Mouse (Mus musculus) kidney, postnatal 0 days (tissue): Measurements from ENCODE around the gene Cic. TPM values are rescaled to one million over a fixed set of nuclear protein-coding genes. Genes with fewer than 3 reads are reported as not detected.
"Not testable (repeated sequence)": the region's sequence is repeated elsewhere in the genome, so short reads cannot be mapped to it uniquely, and the experiment has no call there.

ENCODE experiments used
- ATAC-seq: fragments of 200-750 bp; cut with Nextera tagmentation; replicated peaks from 2 replicates; pipeline ENCODE4 v1.8.0; 2017; ENCODE audit warnings: low read depth, moderate number of reproducible peaks, moderate TSS enrichment, moderate library complexity; ENCODE audit not compliant: low FRiP score
- DNase-seq: peaks from one replicate; pipeline ENCODE4 v3.0.0-alpha.2; 2016; ENCODE audit warnings: low spot score
- H3K27ac ChIP-seq: fragments of 300-500 bp; sonication (generic); 2 replicates; pipeline ENCODE4 v1.5.1; 2014; ENCODE audit warnings: mild to moderate bottlenecking
- H3K27me3 ChIP-seq: fragments of 300-500 bp; sonication (generic); 2 replicates; pipeline ENCODE4 v1.6.1; 2014; ENCODE audit warnings: low read length, mixed read lengths; ENCODE audit not compliant: insufficient read depth
- H3K36me3 ChIP-seq: fragments of 300-500 bp; sonication (generic); 2 replicates; pipeline ENCODE4 v1.6.1; 2014; ENCODE audit warnings: low read length, mixed read lengths; ENCODE audit not compliant: insufficient read depth
- H3K4me1 ChIP-seq: fragments of 300-500 bp; sonication (generic); replicated peaks from 2 replicates; pipeline ENCODE4 v1.6.1; 2014; ENCODE audit warnings: antibody characterized with exemption, low read length, mixed read lengths; ENCODE audit not compliant: insufficient read depth
- H3K4me2 ChIP-seq: fragments of 300-500 bp; sonication (generic); 2 replicates; pipeline ENCODE4 v1.6.1; 2014; ENCODE audit warnings: mild to moderate bottlenecking, low read length, moderate library complexity, mixed read lengths
- H3K4me3 ChIP-seq: fragments of 300-500 bp; sonication (generic); replicated peaks from 2 replicates; pipeline ENCODE4 v1.5.1; 2014; ENCODE audit warnings: low read depth, low read length
- H3K9ac ChIP-seq: fragments of 300-500 bp; sonication (generic); 2 replicates; pipeline ENCODE4 v1.6.1; 2014; ENCODE audit warnings: low read depth, low read length
- H3K9me3 ChIP-seq: fragments of 300-500 bp; sonication (generic); replicated peaks from 2 replicates; pipeline ENCODE4 v1.6.1; 2016; ENCODE audit warnings: low read length, inconsistent platforms, mixed read lengths
- CTCF ChIP-seq: IDR thresholded peaks from 2 replicates; pipeline ENCODE4 v1.5.1; 2016; ENCODE audit warnings: antibody characterized with exemption, low read depth, mild to moderate bottlenecking, moderate library complexity
- WGBS: fragments of 180-500 bp; shearing (Covaris S2); extraction: QIAGEN DNeasy Blood & Tissue Kit; methylation state at CpG from one replicate; pipeline ENCODE4 v1.1.7; 2014; 5-methylcytosine and 5-hydroxymethylcytosine counted together
- polyA plus RNA-seq: library from polyadenylated mRNA; unstranded; fragments of >200 nt; fragmentation: Nextera tagmentation; extraction: Ambion mirVana; gene quantifications from 2 replicates; pipeline ENCODE4 v1.2.1, GENCODE M21; 2015

The Cic gene
- polyA plus RNA-seq, 1 experiment from 2014 or later: 23.3 TPM

DNA sequence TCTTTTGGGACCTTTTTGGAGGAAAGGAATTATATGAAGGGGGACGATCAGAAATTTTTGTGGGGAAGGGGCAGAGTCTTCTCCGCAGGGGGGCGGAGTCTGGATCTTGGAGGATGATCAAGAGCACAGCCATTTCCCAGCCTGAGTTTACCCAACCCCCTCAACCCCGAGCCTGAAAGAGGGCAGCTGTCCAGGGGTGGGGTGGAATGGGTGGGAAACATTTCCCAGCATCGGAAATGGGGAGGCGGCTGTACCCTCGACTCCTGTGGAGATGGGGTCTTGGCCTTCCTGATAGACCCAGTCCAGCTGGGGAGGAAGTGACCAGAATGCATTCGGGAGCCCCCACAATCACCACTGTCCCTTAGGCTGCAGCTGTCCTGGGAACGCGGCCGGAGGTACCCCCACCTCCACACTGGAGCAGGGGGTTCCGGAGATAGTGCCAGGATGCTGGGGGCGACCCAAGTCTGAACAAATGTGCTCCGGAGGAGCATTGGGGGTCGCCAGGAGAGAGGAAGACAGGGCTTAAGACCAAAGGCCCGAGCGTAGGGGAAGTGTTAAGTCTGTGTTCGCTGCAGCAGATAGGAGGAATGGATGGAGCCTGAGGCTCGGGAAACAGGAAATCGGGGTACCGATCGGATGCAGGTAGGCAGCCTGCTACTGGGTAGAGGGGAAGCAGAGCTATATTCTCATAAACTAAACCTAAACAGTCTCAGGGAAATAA, 16.3 kb upstream of the Cic start:
- 3% methylated on average over 22 of the region's 22 CpGs for WGBS
- TF ChIP-seq CTCF: no peak
- Histone ChIP-seq H3K4me3 (peak overlapping the region; percentile 97), H3K36me3 (no peaks in the 10 kb centered on the region), H3K9me3 (no peaks in the 10 kb centered on the region), H3K27me3 (no peaks in the 10 kb centered on the region), H3K4me2 (peak overlapping the region; percentile 81), H3K27ac (peak overlapping the region; percentile 96), H3K9ac (peak overlapping the region; percentile 97), H3K4me1 (peaks cover 26% of the 10 kb centered on the region)
- DNase-seq: peak; percentile 87
- peak; percentile 12; the same call in 1 of the 2 replicates for ATAC-seq

GRCm38 (mm10) chr7:25251822-25252221, 15.7 kb upstream of the Cic start:
- peak overlapping the region; percentile 81 for H3K4me2 ChIP-seq
- 0 out of 2 replicates have a peak overlapping the region, but pooled peaks have one; percentile 97 for H3K9ac ChIP-seq
- no peaks in the 10 kb centered on the region for H3K9me3 ChIP-seq
- H3K36me3 ChIP-seq: no peaks in the 10 kb centered on the region
- peak overlapping the region; percentile 96 for H3K27ac ChIP-seq
- no peaks in the 10 kb centered on the region for H3K27me3 ChIP-seq
- ATAC-seq (no peak), DNase-seq (no peak)
- H3K4me3 ChIP-seq: peak overlapping the region; percentile 97
- H3K4me1 ChIP-seq: peaks cover 20% of the 10 kb centered on the region
- TF ChIP-seq CTCF: no peak
- 17% methylated on average over 8 of the region's 8 CpGs for WGBS

- no peak overlapping the region for H3K27ac ChIP-seq
- 88% methylated on average over 1 of the region's 1 CpGs for WGBS
- no peaks in the 10 kb centered on the region for H3K9me3 ChIP-seq
- H3K4me2 ChIP-seq: no peak overlapping the region
- DNase-seq (no peak), ATAC-seq (no peak)
- TF ChIP-seq CTCF: no peak
- no peaks in the 10 kb centered on the region for H3K27me3 ChIP-seq
- H3K4me3 ChIP-seq: no peak overlapping the region
- H3K36me3 ChIP-seq: no peaks in the 10 kb centered on the region
- no peak overlapping the region for H3K9ac ChIP-seq
- peaks cover 1% of the 10 kb centered on the region; the same call in 1 of the 2 replicates for H3K4me1 ChIP-seq
These were observed 5.6 kb upstream of the Cic start for GRCm38 (mm10) chr7:25261896-25262295.

DNA sequence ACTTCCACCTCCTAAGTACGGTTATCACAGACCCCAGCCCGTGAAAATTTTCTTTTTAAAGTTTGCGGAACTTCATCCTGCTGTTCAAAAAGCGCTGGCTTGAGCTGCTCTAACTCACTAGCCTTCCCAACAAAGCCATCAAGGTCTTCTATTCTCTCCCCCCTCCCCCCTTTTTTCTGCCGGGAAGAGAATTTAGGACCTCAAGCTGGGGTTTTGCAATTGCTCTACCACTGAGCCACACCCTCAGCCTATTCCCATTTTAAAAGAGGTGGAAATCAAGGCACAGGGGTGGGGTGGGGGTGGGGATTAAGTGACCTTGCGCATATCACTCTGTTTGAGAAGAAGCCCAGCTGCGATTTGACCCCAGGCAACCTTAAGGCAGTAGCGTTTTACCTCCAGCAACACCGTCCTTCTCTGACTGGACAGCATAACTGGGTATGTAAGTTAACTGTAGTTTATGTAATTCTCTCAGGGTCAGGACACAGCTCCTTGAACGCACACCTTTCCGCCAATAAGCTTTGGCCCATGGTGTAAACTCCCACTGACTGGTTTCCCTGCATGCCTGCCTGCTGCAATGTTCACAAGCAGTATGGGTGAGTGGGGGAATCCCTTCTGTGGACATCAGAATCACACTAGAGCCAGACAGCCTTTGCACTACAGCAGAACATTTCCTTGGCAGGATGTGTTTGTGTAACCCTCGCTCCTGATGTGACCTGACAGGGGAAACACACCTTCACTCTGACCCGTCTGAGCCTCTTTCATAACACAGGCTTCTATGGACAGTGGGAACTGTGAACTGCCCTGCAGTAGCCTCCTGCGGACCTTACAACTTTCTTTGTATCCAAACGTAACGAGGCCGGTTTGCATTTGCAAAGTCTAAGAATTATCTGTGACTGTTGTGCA, 3.3 kb upstream of the Cic start:
- Histone ChIP-seq H3K36me3 (no peaks in the 10 kb centered on the region), H3K4me1 (peaks cover 8% of the 10 kb centered on the region; the same call in 1 of the 2 replicates), H3K27me3 (no peaks in the 10 kb centered on the region), H3K27ac (no peak overlapping the region), H3K9me3 (no peaks in the 10 kb centered on the region), H3K9ac (no peak overlapping the region), H3K4me2 (no peak overlapping the region), H3K4me3 (no peak overlapping the region)
- WGBS: 33% methylated on average over 17 of the region's 17 CpGs
- TF ChIP-seq CTCF: no peak
- ATAC-seq (no peak), DNase-seq (no peak)

GRCm38 (mm10) chr7:25265743-25266142, 1.8 kb upstream of the Cic start:
- not testable (repeated sequence) for H3K4me3 ChIP-seq, ATAC-seq, DNase-seq, H3K9ac ChIP-seq, H3K4me2 ChIP-seq, H3K9me3 ChIP-seq, H3K27me3 ChIP-seq, H3K27ac ChIP-seq, H3K36me3 ChIP-seq
- 87% methylated on average over 5 of the region's 5 CpGs for WGBS
- peaks cover 15% of the 10 kb centered on the region; the same call in 1 of the 2 replicates for H3K4me1 ChIP-seq

GRCm38 (mm10) chr7:25266180-25266962, 1.1 kb upstream of the Cic start:
- H3K9me3 ChIP-seq: no peaks in the 10 kb centered on the region
- DNase-seq: no peak
- no peaks in the 10 kb centered on the region for H3K27me3 ChIP-seq
- no peak for TF ChIP-seq CTCF
- H3K9ac ChIP-seq: no peak overlapping the region
- peaks cover 15% of the 10 kb centered on the region; the same call in 1 of the 2 replicates for H3K4me1 ChIP-seq
- ATAC-seq: no peak
- H3K4me2 ChIP-seq: peak overlapping the region; percentile 61
- H3K27ac ChIP-seq: no peak overlapping the region
- no peak overlapping the region for H3K4me3 ChIP-seq
- 0 out of 2 replicates have a peak, but pooled peaks cover 6% of the 10 kb centered on the region for H3K36me3 ChIP-seq
- WGBS: 84% methylated on average over 8 of the region's 8 CpGs
